14 mouse cellular contexts compared by ENCODE assay signal in the genomic region with DNA sequence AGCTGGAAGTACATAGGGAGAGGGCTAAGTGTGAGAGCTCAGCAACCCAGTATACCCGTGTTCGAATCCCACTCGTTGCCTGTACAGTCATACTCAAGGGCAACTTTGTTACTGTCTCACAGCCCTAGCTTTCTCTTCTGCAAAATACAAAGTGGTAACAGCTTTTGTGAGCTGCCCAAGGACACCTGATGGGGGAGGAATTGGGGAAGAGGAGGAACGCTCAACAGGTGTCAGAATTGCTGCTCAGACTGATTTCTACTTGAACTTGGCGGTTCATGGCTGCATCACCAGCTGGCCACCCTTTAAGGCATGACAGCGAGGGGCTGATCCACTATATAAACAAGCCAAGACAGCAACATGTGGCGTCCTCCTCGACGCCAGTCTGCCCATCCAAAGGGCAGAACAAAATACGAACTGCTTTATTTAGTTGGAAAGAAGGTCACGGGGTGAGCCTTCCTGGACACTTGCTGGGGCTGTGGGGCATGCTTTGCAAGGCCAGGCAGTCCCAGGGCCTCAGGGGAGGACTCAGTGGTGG.
"Had no signal": no experiment of that assay in that cellular context is flagged by ENCODE, and none has a peak within 500 bp of the region (broad histone marks: within the 10 kb centered on the region; RNA-seq: fewer than 3 reads in every experiment).

No protein-coding gene starts in this region.

- H3K9ac ChIP-seq: limb, embryonic 15.5 days; liver, embryonic 13.5 days; midbrain, embryonic 13.5 days had no signal

- H3K4me1 ChIP-seq: liver, embryonic 13.5 days had no signal

- H3K4me2 ChIP-seq: limb, embryonic 15.5 days; liver, embryonic 13.5 days; midbrain, embryonic 13.5 days had no signal

- H3K9me3 ChIP-seq: limb, embryonic 15.5 days; liver, embryonic 13.5 days; midbrain, embryonic 13.5 days had no signal

- H3K4me3 ChIP-seq: limb, embryonic 15.5 days; liver, embryonic 13.5 days; midbrain, embryonic 13.5 days had no signal

- DNase-seq: kidney, adult 8-10 months; kidney, postnatal 36 days; layer of hippocampus, postnatal 36 days; liver, embryonic 13.5 days; lung, postnatal 10 days; right cerebral cortex, adult 18-20 months; right cerebral cortex, postnatal 25 days; spleen, adult 18-20 months; thymus, adult 18-20 months; thymus, postnatal 14 days had no signal

- H3K36me3 ChIP-seq: limb, embryonic 15.5 days; midbrain, embryonic 13.5 days had no signal

- ATAC-seq: intestine, embryonic 16.5 days; midbrain, embryonic 13.5 days had no signal

- H3K27ac ChIP-seq: kidney, postnatal 0 days; liver, embryonic 13.5 days; midbrain, embryonic 13.5 days had no signal

- H3K27me3 ChIP-seq: liver, embryonic 13.5 days; midbrain, embryonic 13.5 days had no signal
